Mouse (Mus musculus): ENCODE results near the gene Slc27a2. TPM values are rescaled to one million over a fixed set of nuclear protein-coding genes. Genes with fewer than 3 reads are reported as not detected.
"Not testable (repeated sequence)": the region's sequence is repeated elsewhere in the genome, so short reads cannot be mapped to it uniquely, and the experiment has no call there.

The Slc27a2 gene
- total RNA-seq, 2 experiments from 2014 or later = not detected

- no peak for ATAC-seq (replicated peaks; ENCODE audit: low FRiP score, poor library complexity, severe bottlenecking)
These were observed 46.2 kb downstream of the Slc27a2 start for GRCm38 (mm10) chr2:126598359-126598758.

- ATAC-seq (replicated peaks; ENCODE audit: low FRiP score, poor library complexity, severe bottlenecking) = no peak
These were observed 46.8 kb downstream of the Slc27a2 start for GRCm38 (mm10) chr2:126599005-126599404.

GRCm38 (mm10) chr2:126600533-126600932 is 48.3 kb downstream of the Slc27a2 start:
- ATAC-seq (replicated peaks; ENCODE audit: low FRiP score, poor library complexity, severe bottlenecking) = no peak

GRCm38 (mm10) chr2:126601918-126602600 is 49.9 kb downstream of the Slc27a2 start:
- no peak for ATAC-seq (replicated peaks; ENCODE audit: low FRiP score, poor library complexity, severe bottlenecking)

GRCm38 (mm10) chr2:126606061-126606687 is 54.0 kb downstream of the Slc27a2 start:
- ATAC-seq (replicated peaks; ENCODE audit: low FRiP score, poor library complexity, severe bottlenecking) = no peak

GRCm38 (mm10) chr2:126606688-126607062 is 54.5 kb downstream of the Slc27a2 start:
- no peak for ATAC-seq (replicated peaks; ENCODE audit: low FRiP score, poor library complexity, severe bottlenecking)

- no peak for ATAC-seq (replicated peaks; ENCODE audit: low FRiP score, poor library complexity, severe bottlenecking)
These were observed 55.5 kb downstream of the Slc27a2 start for GRCm38 (mm10) chr2:126607553-126608203.

- ATAC-seq (replicated peaks; ENCODE audit: low FRiP score, poor library complexity, severe bottlenecking) = not testable (repeated sequence)
These were observed 57.4 kb downstream of the Slc27a2 start for GRCm38 (mm10) chr2:126609600-126609999.

GRCm38 (mm10) chr2:126615355-126615754 is 63.1 kb downstream of the Slc27a2 start:
- no peak for ATAC-seq (replicated peaks; ENCODE audit: low FRiP score, poor library complexity, severe bottlenecking)

- ATAC-seq (replicated peaks; ENCODE audit: low FRiP score, poor library complexity, severe bottlenecking) = no peak
These were observed 66.4 kb downstream of the Slc27a2 start for GRCm38 (mm10) chr2:126618470-126619179.

- ATAC-seq (replicated peaks; ENCODE audit: low FRiP score, poor library complexity, severe bottlenecking) = no peak
These were observed 67.1 kb downstream of the Slc27a2 start, which contains the start of gene Hdc for GRCm38 (mm10) chr2:126619249-126619704. Gene Hdc (minus strand): TSS chr2:126619299.

- ATAC-seq (replicated peaks; ENCODE audit: low FRiP score, poor library complexity, severe bottlenecking) = no peak
These were observed 70.2 kb downstream of the Slc27a2 start for GRCm38 (mm10) chr2:126622455-126622854.

GRCm38 (mm10) chr2:126623138-126623537 is 70.9 kb downstream of the Slc27a2 start:
- no peak for ATAC-seq (replicated peaks; ENCODE audit: low FRiP score, poor library complexity, severe bottlenecking)

GRCm38 (mm10) chr2:126628455-126628995 is 76.3 kb downstream of the Slc27a2 start:
- ATAC-seq (replicated peaks; ENCODE audit: low FRiP score, poor library complexity, severe bottlenecking) = no peak

- ATAC-seq (replicated peaks; ENCODE audit: low FRiP score, poor library complexity, severe bottlenecking) = no peak
These were observed 81.0 kb downstream of the Slc27a2 start for GRCm38 (mm10) chr2:126633165-126633564.

- no peak for ATAC-seq (replicated peaks; ENCODE audit: low FRiP score, poor library complexity, severe bottlenecking)
These were observed 84.0 kb downstream of the Slc27a2 start for GRCm38 (mm10) chr2:126635939-126636823.

All from erythroid progenitor cell, adult 5-6 weeks (primary cell).